Mouse (Mus musculus) myocyte (in vitro differentiated cells): ENCODE results near the gene Foxp4. TPM values are rescaled to one million over a fixed set of nuclear protein-coding genes. Genes with fewer than 3 reads are reported as not detected.

Source experiments
- H3K27me3 ChIP-seq: one replicate; pipeline ENCODE4 v1.6.1; 2011; ENCODE audit not compliant: control insufficient read depth, insufficient read depth, insufficient read length
- H3K36me3 ChIP-seq: one replicate; pipeline ENCODE4 v1.6.1; 2011; ENCODE audit not compliant: control insufficient read depth, insufficient read depth
- H3K4me2 ChIP-seq: one replicate; pipeline ENCODE4 v1.6.1; 2011; ENCODE audit warnings: low read depth, control low read depth
- H3K4me3 ChIP-seq: one replicate; pipeline ENCODE4 v1.5.1; 2011; ENCODE audit warnings: mild to moderate bottlenecking, control low read depth, moderate library complexity
- H3K79me2 ChIP-seq: one replicate; pipeline ENCODE4 v1.6.1; 2011; ENCODE audit not compliant: control insufficient read depth, insufficient read depth
- H3ac ChIP-seq: one replicate; pipeline ENCODE4 v1.6.1; 2011; ENCODE audit not compliant: control insufficient read depth, insufficient read length
- CEBPB ChIP-seq: IDR thresholded peaks from 2 replicates; pipeline ENCODE4 v1.6.1; 2011; ENCODE audit warnings: mild to moderate bottlenecking, moderate library complexity; ENCODE audit not compliant: poor library complexity, insufficient read depth, severe bottlenecking
- E2F4 ChIP-seq: IDR thresholded peaks from one replicate; pipeline ENCODE4 v1.6.1; 2011; ENCODE audit warnings: mild to moderate bottlenecking, control low read depth, moderate library complexity; ENCODE audit not compliant: insufficient read depth
- MAX ChIP-seq: IDR thresholded peaks from one replicate; pipeline ENCODE4 v1.6.1; 2011; ENCODE audit warnings: low read depth, mild to moderate bottlenecking, control low read depth
- MYOD1 ChIP-seq, 3 experiments: IDR thresholded peaks; one replicate each; pipeline ENCODE4 v1.6.1; 2011; ENCODE audit warnings: control low read depth in 2 of 3, low read depth in 2 of 3, mild to moderate bottlenecking in 2 of 3, moderate library complexity in 1 of 3; ENCODE audit not compliant: insufficient read length in 2 of 3, control insufficient read depth in 1 of 3
- MYOG ChIP-seq, 3 experiments: IDR thresholded peaks; one replicate each; pipeline ENCODE4 v1.6.1; 2011; ENCODE audit warnings: control low read depth in 2 of 3, low read depth in 2 of 3, mild to moderate bottlenecking in 2 of 3; ENCODE audit not compliant: insufficient read length in 2 of 3, control insufficient read depth in 1 of 3, insufficient read depth in 1 of 3
- POLR2A ChIP-seq: IDR thresholded peaks from one replicate; pipeline ENCODE4 v1.6.1; 2011; ENCODE audit warnings: low read depth, mild to moderate bottlenecking, control low read depth, moderate library complexity; ENCODE audit not compliant: insufficient read length
- POLR2AphosphoS2 ChIP-seq: IDR thresholded peaks from one replicate; pipeline ENCODE4 v1.6.1; 2011; ENCODE audit warnings: low read depth, control low read depth; ENCODE audit not compliant: insufficient read length
- REST ChIP-seq: IDR thresholded peaks from one replicate; pipeline ENCODE4 v1.6.1; 2011; ENCODE audit warnings: mild to moderate bottlenecking, control low read depth, moderate library complexity; ENCODE audit not compliant: insufficient read depth, insufficient read length
- SRF ChIP-seq: IDR thresholded peaks from one replicate; pipeline ENCODE4 v1.6.1; 2011; ENCODE audit warnings: low read depth; ENCODE audit not compliant: control insufficient read depth, insufficient read length
- TCF12 ChIP-seq: IDR thresholded peaks from one replicate; pipeline ENCODE4 v1.6.1; 2011; ENCODE audit warnings: mild to moderate bottlenecking, control low read depth; ENCODE audit not compliant: poor library complexity, insufficient read depth, severe bottlenecking
- TCF3 ChIP-seq: IDR thresholded peaks from one replicate; pipeline ENCODE4 v1.6.1; 2011; ENCODE audit warnings: low read depth, control low read depth; ENCODE audit not compliant: insufficient read length
- USF1 ChIP-seq: IDR thresholded peaks from one replicate; pipeline ENCODE4 v1.6.1; 2011; ENCODE audit warnings: low read depth, mild to moderate bottlenecking, control low read depth, moderate library complexity
- polyA plus RNA-seq: library from polyadenylated mRNA; unstranded; fragments of >200 nt; fragmentation: generic; extraction: Trizol; gene quantifications from one replicate; pipeline ENCODE4 v1.2.1, GENCODE M21; 2012; ENCODE audit warnings: missing spikeins

Gene Foxp4
- polyA plus RNA-seq, 1 experiment = 24.7 TPM

DNA sequence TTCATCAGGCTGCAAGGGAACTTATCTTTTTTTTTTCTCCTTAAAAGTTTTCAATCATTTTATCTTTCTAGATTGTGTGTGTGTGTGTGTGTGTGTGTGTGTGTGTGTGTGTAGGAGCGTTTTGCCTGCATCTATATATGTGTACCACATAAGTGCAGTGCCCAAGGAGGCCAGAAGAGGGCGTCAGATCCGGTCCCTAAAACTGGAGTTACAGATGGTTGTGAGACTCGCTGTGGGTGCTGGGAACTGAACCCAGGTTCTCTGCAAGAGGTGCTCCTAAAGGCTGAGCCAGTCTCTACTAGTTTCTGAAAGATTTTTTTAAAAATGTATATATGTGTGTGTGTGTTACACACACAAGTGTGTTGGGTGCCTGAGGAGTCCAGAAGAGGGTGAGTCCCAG is 5.0 kb upstream of the Foxp4 start:
- H3K4me3 ChIP-seq = no peak overlapping the region
- TF ChIP-seq USF1 = no peak
- H3K27me3 ChIP-seq = no peaks in the 10 kb centered on the region
- no peak overlapping the region for H3K4me2 ChIP-seq
- H3K36me3 ChIP-seq = no peaks in the 10 kb centered on the region
- no peaks in the 10 kb centered on the region for H3K79me2 ChIP-seq
- H3ac ChIP-seq = no peak overlapping the region

DNA sequence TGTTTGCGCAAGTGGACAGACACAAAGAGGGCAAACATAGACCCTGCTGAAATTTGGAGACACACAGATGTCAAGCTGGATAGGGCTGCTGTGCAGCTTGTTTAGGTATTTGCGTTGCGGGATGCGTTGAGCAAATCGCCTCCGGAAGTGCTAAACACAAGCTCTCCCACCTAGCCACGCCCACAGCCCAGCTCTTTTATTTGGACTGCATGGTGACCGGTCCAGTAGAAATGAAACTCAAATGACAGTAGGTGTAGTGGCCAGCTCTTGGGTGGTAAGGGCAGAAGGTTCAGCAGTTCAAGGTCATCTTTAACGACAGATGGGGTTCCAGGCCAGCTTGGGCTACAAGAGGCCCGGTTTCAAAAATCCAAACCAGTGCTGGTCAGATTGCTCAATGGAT is 1.5 kb upstream of the Foxp4 start:
- H3K4me2 ChIP-seq = peak overlapping the region; percentile 82
- H3K79me2 ChIP-seq = peaks cover 25% of the 10 kb centered on the region
- H3K36me3 ChIP-seq = no peaks in the 10 kb centered on the region
- peak overlapping the region; percentile 66 for H3K4me3 ChIP-seq
- H3K27me3 ChIP-seq = no peaks in the 10 kb centered on the region
- no peak overlapping the region for H3ac ChIP-seq
- TF ChIP-seq SRF (no peak), MYOD1 (IDR thresholded peaks at IDR 0.05; ENCODE audit: control insufficient read depth in 1 of 3, insufficient read length in 2 of 3, low read depth in 2 of 3) (no peak), CEBPB (no peak), REST (no peak), USF1 (no peak), MAX (no peak), POLR2A (no peak), TCF3 (no peak), E2F4 (no peak), TCF12 (no peak), POLR2AphosphoS2 (no peak), MYOG (IDR thresholded peaks at IDR 0.05; ENCODE audit: control insufficient read depth in 1 of 3, insufficient read depth in 1 of 3, insufficient read length in 2 of 3, low read depth in 2 of 3) (no peak)

DNA sequence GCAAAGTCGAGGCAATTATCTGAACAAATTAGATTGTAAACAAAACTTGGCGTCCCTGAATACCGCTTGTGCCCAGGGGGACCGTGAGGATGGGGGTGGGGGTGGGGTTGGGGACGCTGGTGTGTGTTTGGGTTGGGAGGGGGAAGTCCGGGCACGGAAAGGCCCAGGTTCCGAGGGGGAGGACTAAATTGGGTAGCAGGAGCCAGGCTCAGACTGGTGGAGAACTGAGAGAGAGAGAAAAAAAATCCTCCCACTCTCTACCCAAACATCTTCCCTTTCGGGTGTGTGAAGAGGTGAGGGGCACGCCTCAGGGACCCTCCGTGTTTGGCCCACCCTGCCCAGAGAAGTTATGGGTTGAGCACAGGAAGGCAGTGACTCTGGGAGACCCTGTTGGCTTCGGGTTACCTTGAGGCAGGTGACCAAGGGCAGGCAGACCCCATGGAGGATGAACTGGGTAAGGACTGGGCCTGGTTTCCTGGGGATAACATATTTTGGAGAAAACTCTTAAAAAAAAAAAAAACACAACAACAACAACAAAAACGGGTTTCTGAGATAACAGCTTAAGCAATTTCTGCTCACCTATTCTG is 988 bp upstream of the Foxp4 start:
- Histone ChIP-seq H3K27me3 (no peaks in the 10 kb centered on the region), H3K79me2 (peaks cover 30% of the 10 kb centered on the region), H3ac (peak overlapping the region; percentile 91), H3K4me3 (peak overlapping the region; percentile 66), H3K4me2 (peak overlapping the region; percentile 82), H3K36me3 (no peaks in the 10 kb centered on the region)
- TF ChIP-seq MYOD1 (IDR thresholded peaks at IDR 0.05; ENCODE audit: control insufficient read depth in 1 of 3, insufficient read length in 2 of 3, low read depth in 2 of 3) (no peak), POLR2AphosphoS2 (no peak), E2F4 (no peak), TCF12 (no peak), MAX (no peak), USF1 (no peak), MYOG (IDR thresholded peaks at IDR 0.05; ENCODE audit: control insufficient read depth in 1 of 3, insufficient read depth in 1 of 3, insufficient read length in 2 of 3, low read depth in 2 of 3) (no peak), REST (no peak), SRF (no peak), TCF3 (no peak), POLR2A (no peak), CEBPB (no peak)

DNA sequence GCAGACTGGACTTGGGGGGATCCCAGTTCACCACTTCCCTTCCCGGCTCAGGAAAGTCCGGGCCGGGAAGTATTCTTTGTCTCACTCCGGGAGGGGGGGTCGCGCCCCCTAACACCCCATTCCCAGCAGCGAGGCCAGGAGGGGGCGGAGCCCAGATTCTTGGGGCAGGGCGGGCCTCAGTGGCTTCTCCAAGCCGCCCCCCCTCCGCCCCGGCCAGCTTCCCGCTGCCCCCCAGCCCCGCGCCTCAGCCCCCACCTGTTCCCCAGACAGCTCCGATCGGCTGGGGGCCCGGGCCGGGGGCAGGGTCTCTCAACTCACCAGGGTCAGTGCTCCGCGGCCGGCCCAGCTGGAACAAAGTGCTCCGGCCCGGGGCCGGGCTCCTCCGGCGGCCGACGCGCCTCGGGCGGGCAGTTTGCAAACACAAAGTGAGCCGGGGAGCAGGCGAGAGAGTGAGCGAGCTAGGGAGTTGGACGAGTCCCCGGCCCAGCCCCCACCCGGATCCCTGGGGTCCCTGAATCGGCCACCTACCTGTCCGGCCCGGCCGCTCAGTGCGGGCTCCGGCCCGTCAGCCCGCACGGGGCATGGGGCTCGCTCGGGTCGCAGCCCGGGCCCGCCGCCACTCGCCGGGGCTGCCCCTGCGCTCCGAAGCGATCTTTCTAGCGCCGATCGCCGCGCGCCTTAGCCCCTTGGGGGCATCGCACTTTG is 615 bp downstream of the Foxp4 start:
- H3K36me3 ChIP-seq = no peaks in the 10 kb centered on the region
- H3ac ChIP-seq = peak overlapping the region; percentile 91
- H3K4me3 ChIP-seq = peak overlapping the region; percentile 66
- peak overlapping the region; percentile 82 for H3K4me2 ChIP-seq
- peaks cover 38% of the 10 kb centered on the region for H3K79me2 ChIP-seq
- no peaks in the 10 kb centered on the region for H3K27me3 ChIP-seq
- TF ChIP-seq SRF (no peak), MAX (no peak), POLR2AphosphoS2 (no peak), E2F4 (peak; percentile 18), MYOG (IDR thresholded peaks at IDR 0.05; ENCODE audit: control insufficient read depth in 1 of 3, insufficient read depth in 1 of 3, insufficient read length in 2 of 3, low read depth in 2 of 3) (no peak), CEBPB (no peak), MYOD1 (IDR thresholded peaks at IDR 0.05; ENCODE audit: control insufficient read depth in 1 of 3, insufficient read length in 2 of 3, low read depth in 2 of 3) (no peak), POLR2A (no peak), REST (no peak)

DNA sequence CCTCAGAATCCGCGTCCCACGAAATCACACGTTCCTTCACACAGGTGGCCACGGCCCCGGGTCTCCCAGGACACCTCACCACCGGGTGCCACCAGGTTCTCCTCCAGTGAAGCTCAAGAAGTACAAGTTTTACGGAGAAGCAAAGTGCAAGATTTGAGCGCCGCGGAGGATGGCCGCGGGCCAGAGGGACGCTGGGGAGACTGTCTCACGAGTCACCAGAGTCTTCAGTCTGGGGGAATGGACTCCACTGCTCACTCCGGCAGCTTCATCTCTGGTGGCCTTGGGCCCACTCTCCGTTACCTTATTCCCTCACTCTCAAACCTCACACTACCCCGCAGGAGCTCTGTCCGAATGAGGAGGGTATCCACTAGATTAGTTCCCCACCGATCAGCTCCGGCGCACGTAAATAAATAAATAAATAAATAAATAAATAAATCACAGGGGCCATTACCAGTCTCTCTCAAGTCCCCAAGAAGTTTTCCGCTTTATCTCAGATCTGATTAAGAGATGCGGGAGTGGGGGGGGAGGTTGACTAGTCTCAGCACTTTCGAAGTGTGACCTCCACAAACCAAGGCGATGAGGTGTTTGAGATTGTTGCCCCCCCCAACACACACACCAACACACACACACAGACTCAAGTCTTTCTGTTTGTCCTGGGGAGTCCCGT is 1.3 kb downstream of the Foxp4 start:
- Histone ChIP-seq H3K79me2 (peaks cover 39% of the 10 kb centered on the region), H3K36me3 (no peaks in the 10 kb centered on the region), H3K4me2 (peak overlapping the region; percentile 82), H3K4me3 (peak overlapping the region; percentile 66), H3ac (peak overlapping the region; percentile 91), H3K27me3 (no peaks in the 10 kb centered on the region)
- TF ChIP-seq MAX = no peak
- no peak for TF ChIP-seq REST
- TF ChIP-seq POLR2AphosphoS2 = no peak
- no peak for TF ChIP-seq POLR2A
- TF ChIP-seq CEBPB = no peak
- TF ChIP-seq TCF12 = no peak
- TF ChIP-seq MYOD1 (IDR thresholded peaks at IDR 0.05; ENCODE audit: control insufficient read depth in 1 of 3, insufficient read length in 2 of 3, low read depth in 2 of 3) = no peak
- TF ChIP-seq TCF3 = no peak
- TF ChIP-seq SRF = no peak
- TF ChIP-seq E2F4 = no peak
- TF ChIP-seq USF1 = no peak
- TF ChIP-seq MYOG (IDR thresholded peaks at IDR 0.05; ENCODE audit: control insufficient read depth in 1 of 3, insufficient read depth in 1 of 3, insufficient read length in 2 of 3, low read depth in 2 of 3) = no peak
